Mouse (Mus musculus): ENCODE results near the gene Cryaa. TPM values are rescaled to one million over a fixed set of nuclear protein-coding genes. Genes with fewer than 3 reads are reported as not detected.
A peak's percentile ranks its signal among the peaks of the same experiment; 100 is the strongest.

The Cryaa gene
- polyA plus RNA-seq, 1 experiment = not detected

DNA sequence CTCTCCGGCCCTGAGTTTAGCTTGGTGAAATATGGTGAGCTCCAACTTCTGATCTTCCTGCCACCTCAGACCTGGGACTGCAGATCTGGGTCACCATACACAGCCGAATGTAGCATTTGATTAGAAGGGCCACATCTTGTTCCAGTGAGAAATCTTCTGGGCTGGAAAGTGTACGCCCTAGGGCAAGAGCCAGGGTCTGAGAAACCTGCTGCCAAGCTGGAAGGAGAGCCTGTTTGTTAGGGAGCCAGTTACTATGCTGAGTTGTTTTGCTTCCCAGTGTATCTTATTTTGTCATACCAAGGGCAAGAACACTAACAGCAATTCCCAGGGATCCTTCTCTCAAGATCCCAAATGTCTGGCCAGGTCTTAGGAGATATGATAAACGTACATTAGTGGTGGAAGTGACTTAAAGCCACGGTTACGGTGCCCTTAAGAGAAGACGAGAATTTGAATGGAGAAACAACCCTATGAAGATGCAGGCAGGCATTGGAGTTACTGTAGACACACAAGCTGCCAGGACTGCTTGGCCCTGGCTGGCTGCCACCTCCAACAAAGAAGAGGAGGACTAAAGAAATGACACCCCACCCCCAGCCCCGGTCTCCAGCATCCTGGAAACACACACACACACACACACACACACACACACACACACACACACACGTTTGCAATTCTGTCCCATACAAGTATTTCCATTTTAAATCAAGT lies 39.6 kb upstream of the Cryaa start:
- Histone ChIP-seq H3K4me1 (ENCODE audit: control insufficient read depth, insufficient read depth, low read length) (peaks cover 2% of the 10 kb centered on the region), H3K27ac (ENCODE audit: control insufficient read depth, insufficient read depth, low read depth, low read length, poor library complexity) (no peak overlapping the region), H3K4me3 (replicated peaks; ENCODE audit: control insufficient read depth, low read depth, low read length) (no peak overlapping the region)
- 65% methylated on average over 9 of the region's 9 CpGs for WGBS
- no peak for TF ChIP-seq CTCF (IDR thresholded peaks at IDR 0.05; ENCODE audit: control insufficient read depth, insufficient read depth, low read length)
- no peak for TF ChIP-seq POLR2A (IDR thresholded peaks at IDR 0.05; ENCODE audit: borderline replicate concordance, control insufficient read depth, low read depth, low read length)

DNA sequence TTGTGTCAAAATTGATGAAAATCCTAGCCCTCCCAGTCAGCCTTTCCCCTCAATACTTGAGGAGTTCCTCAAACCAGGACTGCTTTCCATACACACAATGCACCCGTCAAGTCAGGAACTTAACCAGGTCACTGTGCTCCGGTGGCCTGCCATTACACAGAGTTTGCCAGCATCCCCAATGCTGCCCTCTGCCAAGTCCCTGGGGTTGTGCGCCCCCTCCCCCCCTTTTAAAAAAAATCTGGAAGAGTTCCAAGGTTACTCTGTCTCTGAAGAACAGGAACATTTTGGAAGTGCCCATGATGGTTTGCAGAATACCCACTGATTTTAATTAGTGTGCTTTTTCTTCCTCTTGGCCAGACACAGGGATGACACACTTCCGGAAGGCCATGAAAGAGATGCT lies 38.0 kb upstream of the Cryaa start:
- TF ChIP-seq CTCF (IDR thresholded peaks at IDR 0.05; ENCODE audit: control insufficient read depth, insufficient read depth, low read length) (no peak), POLR2A (IDR thresholded peaks at IDR 0.05; ENCODE audit: borderline replicate concordance, control insufficient read depth, low read depth, low read length) (no peak)
- Histone ChIP-seq H3K27ac (ENCODE audit: control insufficient read depth, insufficient read depth, low read depth, low read length, poor library complexity) (no peak overlapping the region), H3K4me3 (replicated peaks; ENCODE audit: control insufficient read depth, low read depth, low read length) (no peak overlapping the region), H3K4me1 (ENCODE audit: control insufficient read depth, insufficient read depth, low read length) (peaks cover 2% of the 10 kb centered on the region)
- WGBS = 55% methylated on average over 4 of the region's 4 CpGs

DNA sequence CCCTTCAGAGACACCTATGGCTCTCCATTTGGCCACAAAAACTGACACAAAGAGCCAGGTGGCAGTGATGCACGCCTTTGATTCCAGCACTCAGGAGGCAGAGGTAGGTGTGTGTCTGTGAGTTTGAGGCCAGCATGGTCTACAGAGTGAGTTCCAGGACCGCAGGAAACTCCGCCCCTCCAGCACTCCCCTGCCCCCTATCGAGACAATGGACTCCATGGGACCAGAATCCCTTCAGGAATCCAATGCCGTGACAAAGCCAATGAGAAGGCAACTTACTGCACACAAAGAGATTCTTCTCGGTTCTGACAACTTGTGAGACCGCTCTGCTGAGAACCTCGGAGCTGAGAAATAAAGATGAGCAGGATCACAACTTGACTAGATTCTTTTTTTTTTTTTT lies 35.3 kb upstream of the Cryaa start:
- WGBS = 64% methylated on average over 8 of the region's 8 CpGs
- no peak overlapping the region for H3K4me3 ChIP-seq (replicated peaks; ENCODE audit: control insufficient read depth, low read depth, low read length)
- H3K27ac ChIP-seq (ENCODE audit: control insufficient read depth, insufficient read depth, low read depth, low read length, poor library complexity) = no peak overlapping the region

DNA sequence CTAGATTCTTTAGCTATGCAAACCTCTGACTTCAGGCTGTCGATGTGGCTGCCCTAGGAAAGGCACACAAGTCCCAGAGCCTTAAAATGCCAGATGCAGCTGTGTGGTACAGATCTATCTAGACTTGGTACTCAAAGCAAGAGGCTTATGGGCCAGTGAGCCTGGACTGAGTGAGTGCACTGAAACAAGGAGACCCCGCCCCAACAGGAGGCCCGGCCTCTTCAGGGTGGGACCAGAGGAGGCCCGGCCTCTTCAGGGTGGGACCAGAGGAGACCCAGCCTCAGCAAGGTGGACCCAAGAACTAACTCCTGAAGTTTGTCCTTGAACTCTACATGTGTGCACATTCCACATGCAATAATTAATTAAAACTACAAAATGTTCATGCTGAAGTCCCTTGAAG lies 34.7 kb upstream of the Cryaa start:
- WGBS = 71% methylated on average over 4 of the region's 4 CpGs
- no peak overlapping the region for H3K27ac ChIP-seq (ENCODE audit: control insufficient read depth, insufficient read depth, low read depth, low read length, poor library complexity)
- H3K4me1 ChIP-seq (ENCODE audit: control insufficient read depth, insufficient read depth, low read length) = no peaks in the 10 kb centered on the region
- H3K4me3 ChIP-seq (replicated peaks; ENCODE audit: control insufficient read depth, low read depth, low read length) = no peak overlapping the region
- TF ChIP-seq CTCF (IDR thresholded peaks at IDR 0.05; ENCODE audit: control insufficient read depth, insufficient read depth, low read length) = no peak
- TF ChIP-seq POLR2A (IDR thresholded peaks at IDR 0.05; ENCODE audit: borderline replicate concordance, control insufficient read depth, low read depth, low read length) = no peak

More for the DNA sequence above, 35.3 kb upstream of the Cryaa start:
- H3K4me1 ChIP-seq (ENCODE audit: control insufficient read depth, insufficient read depth, low read length) = no peaks in the 10 kb centered on the region; the same call in 1 of the 2 replicates
- no peak for TF ChIP-seq CTCF (IDR thresholded peaks at IDR 0.05; ENCODE audit: control insufficient read depth, insufficient read depth, low read length)
- no peak for TF ChIP-seq POLR2A (IDR thresholded peaks at IDR 0.05; ENCODE audit: borderline replicate concordance, control insufficient read depth, low read depth, low read length)

DNA sequence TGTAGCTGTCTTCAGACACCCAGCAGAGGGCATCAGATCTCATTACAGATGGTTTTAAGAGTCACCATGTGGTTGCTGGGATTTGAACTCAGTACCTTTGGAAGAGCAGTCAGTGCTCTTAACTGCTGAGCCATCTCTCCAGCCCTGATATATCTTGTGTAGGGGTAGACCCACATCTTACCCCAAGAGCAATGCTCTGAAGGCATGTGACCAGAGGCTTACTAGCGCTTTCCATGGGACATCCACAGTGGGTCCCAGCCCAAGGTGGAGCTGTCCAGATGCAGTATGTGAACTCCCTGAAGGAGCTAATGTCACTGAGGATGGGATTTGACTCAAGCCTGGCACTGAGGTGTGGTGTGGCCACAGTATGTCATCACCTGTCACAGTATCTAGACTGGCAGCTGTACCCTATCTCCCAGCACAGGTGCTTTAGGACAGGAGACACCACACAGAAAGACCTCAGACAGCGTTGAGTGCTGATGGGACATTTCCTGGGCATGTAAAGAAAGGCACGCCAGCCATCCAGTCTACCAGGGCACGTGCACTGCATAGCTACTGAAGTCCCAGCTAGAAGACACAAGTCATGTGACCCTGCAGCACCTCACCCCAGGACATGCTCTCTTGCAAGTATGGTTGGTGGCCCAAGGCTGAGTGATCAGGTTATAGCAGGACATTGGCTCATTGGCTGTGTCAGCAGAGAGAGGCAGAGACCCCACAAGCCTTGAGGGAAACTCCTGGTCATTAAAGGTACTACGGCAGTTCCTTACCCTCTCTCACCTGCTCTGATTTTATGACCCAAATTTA lies 31.2 kb upstream of the Cryaa start:
- H3K4me3 ChIP-seq (replicated peaks; ENCODE audit: control insufficient read depth, low read depth, low read length) = no peak overlapping the region
- TF ChIP-seq POLR2A (IDR thresholded peaks at IDR 0.05; ENCODE audit: borderline replicate concordance, control insufficient read depth, low read depth, low read length) = no peak
- no peak for TF ChIP-seq CTCF (IDR thresholded peaks at IDR 0.05; ENCODE audit: control insufficient read depth, insufficient read depth, low read length)
- H3K4me1 ChIP-seq (ENCODE audit: control insufficient read depth, insufficient read depth, low read length) = peaks cover 3% of the 10 kb centered on the region; the same call in 1 of the 2 replicates
- 91% methylated on average over 5 of the region's 5 CpGs for WGBS
- no peak overlapping the region for H3K27ac ChIP-seq (ENCODE audit: control insufficient read depth, insufficient read depth, low read depth, low read length, poor library complexity)

DNA sequence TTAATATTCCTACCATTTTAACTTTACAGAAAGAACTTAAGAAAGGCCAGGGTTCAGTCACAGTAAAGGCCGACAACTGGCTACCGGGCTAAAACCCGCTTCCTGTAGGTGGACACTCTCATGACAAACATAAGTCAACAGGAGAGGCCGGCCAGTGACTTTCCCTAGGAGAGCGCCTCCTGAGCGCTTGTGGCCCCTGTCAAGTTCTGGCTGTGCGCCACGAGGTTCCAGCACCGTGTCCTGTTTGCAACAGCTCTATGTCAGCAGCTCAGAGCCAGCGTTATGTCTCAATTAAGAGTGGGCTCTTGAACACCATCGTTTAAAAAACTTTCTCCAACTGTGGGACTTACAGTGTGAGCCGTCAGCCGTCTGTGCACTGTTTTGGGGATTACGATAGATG lies 25.5 kb upstream of the Cryaa start:
- H3K4me3 ChIP-seq (replicated peaks; ENCODE audit: control insufficient read depth, low read depth, low read length) = no peak overlapping the region
- WGBS = 77% methylated on average over 14 of the region's 14 CpGs
- peaks cover 10% of the 10 kb centered on the region for H3K4me1 ChIP-seq (ENCODE audit: control insufficient read depth, insufficient read depth, low read length)
- TF ChIP-seq POLR2A (IDR thresholded peaks at IDR 0.05; ENCODE audit: borderline replicate concordance, control insufficient read depth, low read depth, low read length) = no peak
- no peak for TF ChIP-seq CTCF (IDR thresholded peaks at IDR 0.05; ENCODE audit: control insufficient read depth, insufficient read depth, low read length)
- H3K27ac ChIP-seq (ENCODE audit: control insufficient read depth, insufficient read depth, low read depth, low read length, poor library complexity) = no peak overlapping the region

DNA sequence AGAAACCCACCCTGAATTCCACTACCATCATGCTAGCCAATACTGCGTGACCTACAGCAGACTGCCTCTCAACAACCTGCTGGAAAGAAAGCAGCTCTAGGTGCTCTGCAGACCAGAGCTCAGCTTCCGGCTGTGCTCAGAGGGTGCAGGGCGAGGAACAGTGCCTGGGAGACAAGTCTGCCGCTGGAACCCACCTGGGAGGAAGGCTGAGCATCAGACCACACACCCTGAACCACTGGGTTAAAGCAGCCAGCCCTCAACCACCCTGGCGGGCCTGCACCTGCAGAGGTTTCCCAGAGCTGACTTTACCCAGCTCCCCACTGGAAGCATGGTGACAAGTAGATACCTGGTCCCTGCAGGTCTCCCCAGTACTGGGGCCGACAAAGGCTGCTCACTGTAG lies 24.3 kb upstream of the Cryaa start:
- no peak overlapping the region for H3K4me3 ChIP-seq (replicated peaks; ENCODE audit: control insufficient read depth, low read depth, low read length)
- TF ChIP-seq CTCF (IDR thresholded peaks at IDR 0.05; ENCODE audit: control insufficient read depth, insufficient read depth, low read length) (no peak), POLR2A (IDR thresholded peaks at IDR 0.05; ENCODE audit: borderline replicate concordance, control insufficient read depth, low read depth, low read length) (no peak)
- peaks cover 11% of the 10 kb centered on the region for H3K4me1 ChIP-seq (ENCODE audit: control insufficient read depth, insufficient read depth, low read length)
- WGBS = 84% methylated on average over 6 of the region's 6 CpGs
- 0 out of 2 replicates have a peak overlapping the region, but pooled peaks have one; percentile 28 for H3K27ac ChIP-seq (ENCODE audit: control insufficient read depth, insufficient read depth, low read depth, low read length, poor library complexity)

DNA sequence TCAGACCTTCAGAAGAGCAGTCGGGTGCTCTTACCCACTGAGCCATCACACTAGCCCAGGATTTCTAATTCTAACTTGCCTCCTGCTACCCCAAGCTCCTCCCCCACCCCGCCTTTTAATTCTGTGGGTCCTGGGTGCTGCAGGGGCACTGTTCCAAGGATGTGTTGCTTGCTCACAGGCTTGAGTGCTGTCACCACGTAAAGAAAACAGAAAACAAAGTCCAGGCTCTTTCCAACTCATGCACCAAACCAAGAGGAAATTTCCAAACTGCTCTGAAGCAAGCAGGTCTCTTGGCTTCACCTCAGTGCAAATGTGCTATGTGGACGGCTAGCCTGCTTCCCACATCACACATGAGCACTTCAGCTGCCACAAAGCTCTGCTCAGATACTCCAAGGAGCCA lies 22.2 kb upstream of the Cryaa start:
- 54% methylated on average over 4 of the region's 4 CpGs for WGBS
- no peak for TF ChIP-seq CTCF (IDR thresholded peaks at IDR 0.05; ENCODE audit: control insufficient read depth, insufficient read depth, low read length)
- no peak for TF ChIP-seq POLR2A (IDR thresholded peaks at IDR 0.05; ENCODE audit: borderline replicate concordance, control insufficient read depth, low read depth, low read length)
- H3K4me3 ChIP-seq (replicated peaks; ENCODE audit: control insufficient read depth, low read depth, low read length) = no peak overlapping the region
- H3K27ac ChIP-seq (ENCODE audit: control insufficient read depth, insufficient read depth, low read depth, low read length, poor library complexity) = peak overlapping the region; percentile 75; the same call in 1 of the 2 replicates
- H3K4me1 ChIP-seq (ENCODE audit: control insufficient read depth, insufficient read depth, low read length) = peaks cover 9% of the 10 kb centered on the region

All from bone marrow, adult 2 months (tissue).